Mouse (Mus musculus) midbrain, embryonic 15.5 days (tissue): ENCODE measurements at regions not wholly inside any gene's neighbourhood (a gene's known extent, or its start where the extent isn't known, plus 50 kb on each side); places are given as distances from the start of the nearest gene placed in this dataset.

Experiments used
- ATAC-seq: fragments of 200-750 bp; cut with Nextera tagmentation; replicated peaks from 2 replicates; pipeline ENCODE4 v1.8.0; 2017; ENCODE audit warnings: moderate TSS enrichment
- H3K27ac ChIP-seq: fragments of 300-500 bp; sonication (generic); 2 replicates; pipeline ENCODE4 v1.5.1; 2015; ENCODE audit warnings: mild to moderate bottlenecking, inconsistent platforms
- H3K27me3 ChIP-seq: fragments of 300-500 bp; sonication (generic); replicated peaks from 2 replicates; pipeline ENCODE4 v1.6.1; 2015; ENCODE audit warnings: inconsistent platforms
- H3K36me3 ChIP-seq: fragments of 300-500 bp; sonication (generic); replicated peaks from 2 replicates; pipeline ENCODE4 v1.6.1; 2015; ENCODE audit warnings: inconsistent platforms
- H3K4me1 ChIP-seq: fragments of 300-500 bp; sonication (generic); 2 replicates; pipeline ENCODE4 v1.6.1; 2015; ENCODE audit warnings: inconsistent platforms
- H3K4me2 ChIP-seq: fragments of 300-500 bp; sonication (generic); 2 replicates; pipeline ENCODE4 v1.6.1; 2015; ENCODE audit warnings: inconsistent platforms, mild to moderate bottlenecking, moderate library complexity
- H3K4me3 ChIP-seq: fragments of 300-500 bp; sonication (generic); 2 replicates; pipeline ENCODE4 v1.5.1; 2015; ENCODE audit warnings: mild to moderate bottlenecking, inconsistent platforms
- H3K9ac ChIP-seq: fragments of 300-500 bp; sonication (generic); 2 replicates; pipeline ENCODE4 v1.6.1; 2015; ENCODE audit warnings: mild to moderate bottlenecking, inconsistent platforms
- H3K9me3 ChIP-seq: fragments of 300-500 bp; sonication (generic); 2 replicates; pipeline ENCODE4 v1.6.1; 2016; ENCODE audit warnings: inconsistent platforms
- WGBS: fragments of 180-500 bp; shearing (Covaris S2); methylation state at CpG from one replicate; pipeline ENCODE4 v1.1.7; 2015; ENCODE audit warnings: mixed read lengths; 5-methylcytosine and 5-hydroxymethylcytosine counted together

DNA sequence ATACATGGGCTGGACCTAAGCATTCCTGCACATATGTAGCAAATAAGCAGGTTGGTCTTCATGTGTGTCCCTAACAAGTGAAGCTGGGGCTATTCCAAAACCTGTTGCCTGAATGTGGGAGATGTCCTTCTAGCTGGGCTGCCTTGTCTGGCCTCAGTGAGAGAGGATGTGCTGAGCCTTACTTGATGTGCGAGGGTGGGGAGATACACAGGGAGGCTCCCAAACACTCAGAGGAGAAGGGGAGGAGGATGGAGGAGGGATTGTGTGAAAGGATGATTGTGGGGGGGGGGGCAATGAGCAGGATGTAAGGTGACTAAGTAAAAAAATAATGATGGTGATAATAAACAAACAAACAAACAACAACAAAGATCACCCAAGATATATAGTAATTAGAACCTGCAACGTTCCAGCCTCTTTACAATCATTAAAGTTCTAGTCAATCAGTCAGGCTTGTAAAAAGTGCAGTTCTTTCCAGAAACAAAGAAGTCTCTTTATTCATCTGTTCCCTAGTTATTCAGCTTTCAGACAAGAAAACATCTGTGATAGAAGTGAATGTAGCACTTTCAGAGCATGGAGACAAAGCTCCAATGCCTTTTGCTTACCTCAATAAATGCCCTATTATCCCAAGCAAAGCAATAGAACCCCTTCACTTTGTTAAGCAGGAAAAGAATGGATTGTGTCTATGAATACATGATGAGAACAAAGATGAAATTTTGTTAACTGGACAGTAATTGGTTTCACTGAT is 1261.1 kb downstream of the Pla2g4a start:
- Histone ChIP-seq H3K4me2 (no peak overlapping the region), H3K36me3 (no peaks in the 10 kb centered on the region), H3K4me3 (no peak overlapping the region), H3K9me3 (no peaks in the 10 kb centered on the region), H3K4me1 (no peaks in the 10 kb centered on the region), H3K27me3 (no peaks in the 10 kb centered on the region), H3K9ac (no peak overlapping the region), H3K27ac (no peak overlapping the region)
- 63% methylated on average over 2 of the region's 2 CpGs for WGBS
- no peak for ATAC-seq

DNA sequence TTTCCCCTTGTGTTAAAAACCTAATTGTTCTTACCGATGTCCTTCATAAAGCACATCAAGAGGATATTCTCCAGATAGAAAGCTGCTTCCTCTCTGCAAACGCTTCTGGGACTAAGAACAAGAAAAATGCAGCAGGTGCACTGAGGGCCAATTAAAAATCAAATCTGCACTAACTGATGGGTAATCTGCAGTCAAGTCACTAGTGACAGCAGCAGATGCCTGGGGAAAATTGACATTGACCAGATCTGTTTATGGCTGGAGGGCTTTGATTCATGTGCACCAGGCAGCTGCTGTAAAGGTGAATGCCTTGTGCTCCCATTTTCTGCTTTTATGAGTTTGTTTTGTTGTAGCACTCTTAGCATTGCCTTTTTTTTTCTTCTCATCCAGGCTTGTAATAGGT is 1271.0 kb downstream of the Pla2g4a start:
- WGBS: 27% methylated on average over 2 of the region's 2 CpGs
- H3K4me2 ChIP-seq: no peak overlapping the region

DNA sequence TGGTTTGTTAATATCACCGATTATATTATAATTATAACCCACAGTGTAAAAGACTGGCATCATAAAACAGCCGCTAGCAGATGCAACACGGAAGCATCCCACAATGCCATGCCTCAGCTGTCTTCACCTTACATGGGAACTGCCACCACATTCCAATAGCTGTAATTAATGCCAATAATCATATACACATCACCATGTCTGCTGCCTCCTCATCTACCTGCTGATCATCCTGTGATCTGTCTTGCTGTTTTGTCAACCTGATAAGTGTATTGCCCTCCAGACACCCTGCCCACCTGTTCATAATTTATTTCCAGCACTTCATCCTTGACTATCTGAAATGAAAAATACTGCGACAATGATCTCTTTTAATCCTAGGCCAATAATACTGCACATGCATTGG is 1271.5 kb downstream of the Pla2g4a start:
- WGBS: 73% methylated on average over 4 of the region's 4 CpGs
- no peak overlapping the region for H3K27ac ChIP-seq

More for the DNA sequence above, 1271.0 kb downstream of the Pla2g4a start:
- Histone ChIP-seq H3K9ac (no peak overlapping the region), H3K36me3 (no peaks in the 10 kb centered on the region), H3K4me1 (peaks cover 7% of the 10 kb centered on the region), H3K27me3 (no peaks in the 10 kb centered on the region), H3K9me3 (no peaks in the 10 kb centered on the region), H3K27ac (no peak overlapping the region), H3K4me3 (no peak overlapping the region)
- ATAC-seq: peak; percentile 67

DNA sequence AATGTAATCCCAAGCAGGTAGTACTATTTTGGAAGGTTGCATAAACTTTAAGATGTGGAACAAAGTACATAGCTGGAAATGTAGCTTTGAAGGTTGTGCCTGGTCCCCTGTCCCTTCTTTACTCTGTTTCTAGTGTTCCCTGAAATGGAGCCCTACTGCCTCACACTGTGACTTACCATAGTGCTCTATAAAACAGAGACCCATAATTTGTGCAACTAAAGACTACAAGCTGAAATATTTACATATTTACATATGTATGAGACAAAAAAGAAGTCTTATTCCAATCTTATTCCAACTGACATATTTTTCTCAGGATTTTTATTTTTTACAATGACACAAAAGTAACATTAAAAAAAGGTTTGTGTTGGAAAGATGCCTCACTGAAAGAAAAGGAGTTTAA is 1285.6 kb downstream of the Pla2g4a start:
- ATAC-seq: no peak
- Histone ChIP-seq H3K36me3 (no peaks in the 10 kb centered on the region), H3K27me3 (no peaks in the 10 kb centered on the region), H3K27ac (no peak overlapping the region), H3K4me1 (no peaks in the 10 kb centered on the region), H3K4me3 (no peak overlapping the region), H3K4me2 (no peak overlapping the region), H3K9ac (no peak overlapping the region), H3K9me3 (no peaks in the 10 kb centered on the region)

More for the DNA sequence above, 1271.5 kb downstream of the Pla2g4a start:
- no peaks in the 10 kb centered on the region for H3K9me3 ChIP-seq
- H3K36me3 ChIP-seq: no peaks in the 10 kb centered on the region
- no peak overlapping the region for H3K9ac ChIP-seq
- no peak overlapping the region for H3K4me2 ChIP-seq
- no peak overlapping the region for H3K4me3 ChIP-seq
- no peaks in the 10 kb centered on the region for H3K27me3 ChIP-seq
- peaks cover 7% of the 10 kb centered on the region for H3K4me1 ChIP-seq
- peak; percentile 30; the same call in 1 of the 2 replicates for ATAC-seq

DNA sequence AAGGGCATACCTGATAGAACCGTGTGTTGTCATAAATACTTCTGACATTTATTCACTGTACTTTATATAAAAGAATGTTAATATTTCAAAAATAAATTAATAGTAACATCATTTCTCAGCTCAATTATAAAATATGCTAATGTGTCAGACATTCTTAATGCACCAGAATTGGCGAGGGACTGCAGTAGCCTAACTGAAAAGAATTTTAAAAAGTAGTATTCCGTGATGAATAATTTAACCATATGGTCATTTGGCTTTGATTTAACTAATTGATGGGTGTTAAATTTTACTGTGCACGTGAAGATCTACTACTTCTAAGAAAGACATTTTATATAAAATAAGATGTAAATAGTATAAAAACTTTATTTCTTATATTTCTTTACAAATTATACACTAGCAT is 1296.7 kb downstream of the Pla2g4a start:
- 53% methylated on average over 4 of the region's 4 CpGs for WGBS
- Histone ChIP-seq H3K9me3 (no peaks in the 10 kb centered on the region), H3K4me3 (no peak overlapping the region), H3K9ac (no peak overlapping the region), H3K4me1 (no peaks in the 10 kb centered on the region), H3K36me3 (no peaks in the 10 kb centered on the region), H3K4me2 (no peak overlapping the region), H3K27ac (no peak overlapping the region), H3K27me3 (no peaks in the 10 kb centered on the region)
- no peak for ATAC-seq

DNA sequence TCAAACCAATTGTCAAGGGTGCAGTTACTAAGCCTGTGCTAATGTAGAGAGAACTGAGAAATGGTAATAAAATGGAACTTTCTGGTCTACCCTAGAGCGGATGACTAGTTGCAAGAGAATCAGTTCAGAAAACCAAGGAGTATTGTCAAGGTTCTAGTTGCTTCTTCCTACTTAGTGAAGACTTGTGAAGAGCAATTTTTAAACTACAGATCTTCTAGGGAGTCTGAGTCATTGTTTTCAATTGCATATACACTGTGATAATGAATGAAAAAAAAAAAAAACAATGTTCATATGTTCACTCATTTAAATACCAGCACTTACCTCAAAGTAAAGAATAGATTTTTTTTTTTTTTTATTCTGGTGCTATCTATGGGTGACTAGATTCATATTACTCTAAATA is 1304.1 kb downstream of the Pla2g4a start:
- no peak overlapping the region for H3K9ac ChIP-seq
- no peak overlapping the region for H3K4me2 ChIP-seq
- no peak overlapping the region for H3K4me3 ChIP-seq
- no peaks in the 10 kb centered on the region for H3K27me3 ChIP-seq
- H3K4me1 ChIP-seq: no peaks in the 10 kb centered on the region
- H3K36me3 ChIP-seq: no peaks in the 10 kb centered on the region
- H3K9me3 ChIP-seq: no peaks in the 10 kb centered on the region
- H3K27ac ChIP-seq: no peak overlapping the region
- ATAC-seq: no peak
- 100% methylated on average over 1 of the region's 1 CpGs for WGBS
